Mouse (Mus musculus) kidney, adult 2 months (tissue): ENCODE results near the gene Slc12a1.

ENCODE experiments used
- CTCF ChIP-seq: fragments of 200-500 bp; conservative IDR thresholded peaks from 2 replicates; pipeline ENCODE4 v1.5.1; 2011; ENCODE audit warnings: low read depth, mild to moderate bottlenecking, control low read depth, low read length, moderate library complexity, mixed read lengths; ENCODE audit not compliant: insufficient read depth, insufficient read length
- POLR2A ChIP-seq: fragments of 200-500 bp; IDR thresholded peaks from one replicate; pipeline ENCODE4 v1.6.1; 2011; ENCODE audit warnings: low read depth, low read length, control low read depth

GRCm38 (mm10) chr2:125134113-125134512, 18.2 kb upstream of the Slc12a1 start:
- TF ChIP-seq CTCF: no peak
- no peak for TF ChIP-seq POLR2A
